Mouse (Mus musculus) layer of hippocampus, adult 8-10 months (tissue): Measurements from ENCODE around the gene Slc16a3. TPM values are rescaled to one million over a fixed set of nuclear protein-coding genes. Genes with fewer than 3 reads are reported as not detected.

Experiments
- DNase-seq, 2 experiments: peaks; one replicate each; pipeline ENCODE4 v3.0.0; 2022; ENCODE audit warnings: low spot score in 2 of 2
- total RNA-seq, 4 experiments: library from RNA; stranded (reverse); gene quantifications; 2 replicates each; pipeline ENCODE4 v1.2.4; 2022

Slc16a3 gene
- total RNA-seq, 4 experiments from 2014 or later, result 2.1 to 11.0 (median 7.0) TPM

- DNase-seq, result no peak
These were observed 23.0 kb downstream of the Slc16a3 start for GRCm38 (mm10) chr11:120971237-120971636.

- no peak for DNase-seq
These were observed 25.0 kb downstream of the Slc16a3 start for GRCm38 (mm10) chr11:120973318-120973717.

- no peak for DNase-seq
These were observed 31.6 kb downstream of the Slc16a3 start for GRCm38 (mm10) chr11:120979711-120980426.

GRCm38 (mm10) chr11:120980427-120981035 lies 32.3 kb downstream of the Slc16a3 start:
- no peak for DNase-seq

- no peak for DNase-seq
These were observed 33.4 kb downstream of the Slc16a3 start for GRCm38 (mm10) chr11:120981661-120982060.

GRCm38 (mm10) chr11:120982459-120982858 lies 34.2 kb downstream of the Slc16a3 start:
- DNase-seq, result no peak

- no peak for DNase-seq
These were observed 36.4 kb downstream of the Slc16a3 start for GRCm38 (mm10) chr11:120984448-120985330.

GRCm38 (mm10) chr11:120987608-120988007 lies 39.3 kb downstream of the Slc16a3 start:
- no peak for DNase-seq

- no peak for DNase-seq
These were observed 40.1 kb downstream of the Slc16a3 start for GRCm38 (mm10) chr11:120988410-120988809.

- no peak for DNase-seq
These were observed 41.2 kb downstream of the Slc16a3 start for GRCm38 (mm10) chr11:120989523-120989922.

GRCm38 (mm10) chr11:120990126-120990781 lies 42.0 kb downstream of the Slc16a3 start:
- DNase-seq, result no peak

- DNase-seq, result peak; percentile 94 to 99
These were observed 42.8 kb downstream of the Slc16a3 start, which contains the start of gene Csnk1d for GRCm38 (mm10) chr11:120990951-120991526. TSS of gene Csnk1d (minus strand) at chr11:120991330.

GRCm38 (mm10) chr11:120991791-120992190 lies 43.5 kb downstream of the Slc16a3 start:
- no peak for DNase-seq

GRCm38 (mm10) chr11:120993080-120993479 lies 44.8 kb downstream of the Slc16a3 start:
- no peak for DNase-seq

GRCm38 (mm10) chr11:120993586-120993985 lies 45.3 kb downstream of the Slc16a3 start:
- no peak for DNase-seq

- DNase-seq, result no peak
These were observed 46.5 kb downstream of the Slc16a3 start for GRCm38 (mm10) chr11:120994741-120995140.

- no peak for DNase-seq
These were observed 53.7 kb downstream of the Slc16a3 start for GRCm38 (mm10) chr11:121001966-121002365.

GRCm38 (mm10) chr11:121004281-121004680 lies 56.0 kb downstream of the Slc16a3 start:
- DNase-seq, result no peak

- no peak for DNase-seq
These were observed 57.9 kb downstream of the Slc16a3 start for GRCm38 (mm10) chr11:121006184-121006583.

GRCm38 (mm10) chr11:121010044-121010755 lies 61.9 kb downstream of the Slc16a3 start:
- DNase-seq, result no peak
